Mouse (Mus musculus): Measurements from ENCODE around the gene Kif3c. TPM values are rescaled to one million over a fixed set of nuclear protein-coding genes. Genes with fewer than 3 reads are reported as not detected.
"Not testable (repeated sequence)": the region's sequence is repeated elsewhere in the genome, so short reads cannot be mapped to it uniquely, and the experiment has no call there.

The Kif3c gene
- polyA plus RNA-seq, 1 experiment from 2014 or later, result 64.2 TPM

DNA sequence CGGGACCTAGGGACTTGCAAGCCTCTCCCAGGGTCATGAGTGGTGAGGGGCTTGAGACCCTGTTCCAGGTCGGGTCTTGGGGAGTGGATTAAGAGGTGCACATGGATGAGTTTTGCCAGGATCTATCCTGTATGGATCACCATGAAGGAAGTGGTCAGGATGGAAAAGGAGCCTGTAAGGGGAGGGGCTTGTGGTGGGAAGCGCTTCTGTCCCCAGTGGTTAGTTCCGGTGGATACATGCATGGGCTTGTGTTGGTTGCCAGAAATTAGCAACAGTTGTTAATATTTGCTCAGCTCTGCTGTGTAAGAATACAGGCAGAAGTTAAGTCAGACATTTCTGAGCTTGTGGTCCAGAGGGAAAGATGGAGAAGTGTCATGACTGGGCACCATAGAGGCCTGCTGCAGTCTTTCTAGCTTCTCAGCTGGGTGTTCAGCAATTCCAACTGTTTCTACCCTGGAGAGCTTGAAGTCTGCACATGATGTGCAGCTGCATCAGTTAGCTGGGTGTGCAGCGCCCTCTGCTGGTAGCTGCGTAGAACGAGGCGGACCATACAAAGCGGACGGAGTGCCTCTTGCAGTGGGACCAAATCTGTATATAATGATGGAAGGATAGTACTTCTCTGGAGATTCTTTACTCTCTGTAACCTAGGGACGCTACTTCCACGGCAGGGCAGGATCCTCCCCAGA is 25.8 kb downstream of the Kif3c start:
- no peak overlapping the region for H3K4me3 ChIP-seq
- no peak overlapping the region for H3K9ac ChIP-seq
- peaks cover 86% of the 10 kb centered on the region for H3K36me3 ChIP-seq (ENCODE audit: poor library complexity, severe bottlenecking)
- no peak overlapping the region for H3K4me2 ChIP-seq
- 0 out of 2 replicates have a peak overlapping the region, but pooled peaks have one; percentile 3 for H3K27ac ChIP-seq
- H3K4me1 ChIP-seq, result peaks cover 6% of the 10 kb centered on the region
- peak; percentile 80 for ATAC-seq
- no peaks in the 10 kb centered on the region for H3K27me3 ChIP-seq
- H3K9me3 ChIP-seq (replicated peaks), result no peaks in the 10 kb centered on the region
- WGBS, result 33% methylated on average over 12 of the region's 12 CpGs

DNA sequence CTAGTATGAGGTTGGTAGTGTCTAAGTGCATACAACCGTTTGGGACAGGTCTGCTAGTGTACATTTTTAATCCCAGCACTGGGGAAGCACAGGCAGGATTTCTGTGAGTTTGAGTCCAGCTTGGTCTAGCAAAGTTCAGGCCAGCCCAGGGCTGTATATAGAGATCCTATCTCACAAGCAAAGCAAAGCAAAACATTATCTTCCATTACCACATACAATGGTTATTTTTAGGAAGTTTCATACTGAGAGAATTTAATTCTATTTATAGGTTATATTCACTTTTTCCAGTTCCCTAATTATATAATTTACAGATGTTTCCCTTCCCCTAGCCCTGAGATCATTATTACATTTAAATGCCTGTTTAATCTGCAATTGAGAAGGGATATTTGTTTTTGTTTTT is 26.3 kb downstream of the Kif3c start:
- ATAC-seq, result no peak
- Histone ChIP-seq H3K9ac (no peak overlapping the region), H3K36me3 (ENCODE audit: poor library complexity, severe bottlenecking) (peaks cover 86% of the 10 kb centered on the region), H3K27ac (no peak overlapping the region), H3K4me1 (peaks cover under 1% of the 10 kb centered on the region; the same call in 1 of the 2 replicates), H3K4me2 (no peak overlapping the region), H3K9me3 (replicated peaks) (no peaks in the 10 kb centered on the region), H3K27me3 (no peaks in the 10 kb centered on the region), H3K4me3 (no peak overlapping the region)
- WGBS, result 77% methylated on average over 1 of the region's 1 CpGs

DNA sequence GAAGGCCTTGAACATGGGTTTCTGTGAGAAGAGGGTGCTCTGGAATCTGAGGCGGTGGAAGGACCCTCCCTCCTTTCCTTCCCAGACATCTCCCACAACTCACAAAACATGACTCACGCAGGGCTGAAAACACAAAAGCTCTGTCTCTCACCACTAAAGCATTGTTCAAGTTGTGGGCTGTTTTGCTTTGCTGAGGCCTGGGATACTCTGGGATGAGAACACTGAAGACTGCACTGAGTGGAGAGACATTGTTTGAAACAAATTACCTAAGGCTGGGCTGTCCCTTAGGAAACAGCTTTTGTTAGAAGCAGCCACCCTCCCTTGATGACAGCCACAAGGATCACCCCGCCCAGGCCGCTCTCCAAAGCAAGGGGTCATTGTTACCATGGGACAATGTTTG is 28.2 kb downstream of the Kif3c start:
- no peaks in the 10 kb centered on the region for H3K27me3 ChIP-seq
- H3K9me3 ChIP-seq (replicated peaks), result no peaks in the 10 kb centered on the region
- 75% methylated on average over 4 of the region's 4 CpGs for WGBS
- H3K4me2 ChIP-seq, result no peak overlapping the region
- peaks cover 86% of the 10 kb centered on the region for H3K36me3 ChIP-seq (ENCODE audit: poor library complexity, severe bottlenecking)
- H3K4me3 ChIP-seq, result no peak overlapping the region
- no peaks in the 10 kb centered on the region for H3K4me1 ChIP-seq
- no peak for ATAC-seq
- no peak overlapping the region for H3K9ac ChIP-seq
- no peak overlapping the region for H3K27ac ChIP-seq

DNA sequence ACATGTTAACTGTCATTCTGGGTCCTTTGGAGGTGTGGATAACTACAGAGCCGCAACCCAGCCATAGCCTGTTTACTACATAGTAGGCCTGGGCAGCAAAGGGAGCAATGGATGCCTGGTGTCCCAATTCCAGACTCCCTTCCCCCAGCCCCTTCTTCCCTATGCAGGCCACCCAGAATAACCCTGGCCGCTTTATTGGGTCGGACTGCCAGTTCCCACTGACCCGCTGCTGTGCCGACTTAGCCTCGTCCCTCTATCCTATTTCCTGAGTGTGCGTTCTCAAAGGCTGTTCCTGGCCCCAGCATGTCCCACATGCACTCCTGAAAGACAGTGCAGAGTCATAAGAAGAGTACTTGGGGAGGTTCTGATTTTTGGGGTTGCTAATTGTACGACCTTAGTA is 32.0 kb downstream of the Kif3c start:
- Histone ChIP-seq H3K4me3 (no peak overlapping the region), H3K9me3 (replicated peaks) (no peaks in the 10 kb centered on the region), H3K36me3 (ENCODE audit: poor library complexity, severe bottlenecking) (peaks cover 90% of the 10 kb centered on the region), H3K27ac (no peak overlapping the region), H3K4me1 (no peaks in the 10 kb centered on the region), H3K27me3 (no peaks in the 10 kb centered on the region), H3K4me2 (no peak overlapping the region), H3K9ac (no peak overlapping the region)
- 88% methylated on average over 8 of the region's 8 CpGs for WGBS
- no peak for ATAC-seq

DNA sequence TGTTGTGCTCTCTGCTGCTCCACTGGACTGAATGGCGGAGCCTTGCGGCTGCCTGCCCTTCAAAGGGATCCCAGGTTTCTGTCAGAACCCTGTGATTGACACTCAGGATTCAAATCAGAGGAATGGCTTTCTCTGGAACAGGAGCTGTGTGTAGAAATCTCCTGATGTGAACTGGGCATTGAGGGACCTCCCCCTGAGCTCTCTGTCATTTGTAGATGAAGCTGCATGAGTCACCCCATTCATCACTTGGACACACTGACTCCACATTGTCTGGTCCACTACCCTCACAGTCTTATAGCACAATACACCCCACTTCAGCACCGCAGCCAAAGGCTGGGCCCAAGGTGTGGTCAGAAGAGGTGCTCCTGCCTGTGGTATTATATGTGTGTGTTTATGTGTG is 40.7 kb downstream of the Kif3c start:
- not testable (repeated sequence) for H3K4me2 ChIP-seq; H3K4me1 ChIP-seq; ATAC-seq; H3K27ac ChIP-seq; H3K4me3 ChIP-seq; H3K27me3 ChIP-seq; H3K9me3 ChIP-seq (replicated peaks); H3K9ac ChIP-seq
- WGBS, result 77% methylated on average over 3 of the region's 3 CpGs
- peaks cover 56% of the 10 kb centered on the region for H3K36me3 ChIP-seq (ENCODE audit: poor library complexity, severe bottlenecking)

DNA sequence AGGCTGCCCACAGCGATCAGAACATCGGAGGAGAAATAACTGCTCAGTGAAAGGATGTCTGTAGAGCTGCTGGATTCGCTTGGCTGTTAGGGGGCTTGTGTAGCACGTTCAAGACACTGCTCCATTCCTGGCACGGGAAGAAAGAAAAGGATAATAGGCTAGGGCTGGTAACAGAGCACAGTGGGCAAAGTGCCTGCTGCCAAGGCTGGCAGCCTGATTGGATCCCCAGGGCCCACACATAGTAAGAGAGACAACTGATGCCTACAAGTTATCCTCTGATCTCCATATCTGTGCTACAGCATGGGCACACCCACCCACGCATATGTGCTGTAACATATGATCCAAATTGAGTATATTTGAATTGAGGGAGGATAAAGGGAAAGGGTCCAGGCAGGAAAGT is 41.7 kb downstream of the Kif3c start:
- WGBS, result 77% methylated on average over 6 of the region's 6 CpGs
- Histone ChIP-seq H3K36me3 (ENCODE audit: poor library complexity, severe bottlenecking) (peaks cover 47% of the 10 kb centered on the region), H3K9ac (no peak overlapping the region), H3K4me1 (no peaks in the 10 kb centered on the region), H3K27me3 (no peaks in the 10 kb centered on the region), H3K27ac (no peak overlapping the region; the same call in 1 of the 2 replicates), H3K9me3 (replicated peaks) (no peaks in the 10 kb centered on the region), H3K4me3 (no peak overlapping the region), H3K4me2 (no peak overlapping the region)
- ATAC-seq, result peak; percentile 64

DNA sequence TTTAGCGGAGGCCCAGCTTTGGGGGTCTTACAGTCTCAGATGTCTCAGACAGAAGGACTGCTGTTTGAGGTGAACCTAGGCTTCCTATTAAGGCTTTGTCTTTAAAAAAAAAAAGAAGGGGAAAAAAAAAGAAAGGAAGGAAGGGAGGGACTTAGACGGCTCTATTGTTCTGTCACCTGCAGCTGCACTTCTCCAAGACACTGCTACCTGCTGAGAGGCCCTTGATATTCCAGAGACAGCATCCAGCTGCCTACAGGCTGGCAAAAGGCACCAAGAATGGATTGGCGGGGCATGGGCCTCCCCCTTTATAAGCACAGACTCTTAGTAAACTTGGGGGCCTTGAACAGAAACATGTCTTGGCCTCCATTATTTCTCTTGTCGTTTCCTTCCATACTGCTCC is 50.0 kb downstream of the Kif3c start:
- Histone ChIP-seq H3K4me2 (no peak overlapping the region), H3K9me3 (replicated peaks) (no peaks in the 10 kb centered on the region), H3K27me3 (no peaks in the 10 kb centered on the region), H3K4me1 (no peaks in the 10 kb centered on the region), H3K4me3 (no peak overlapping the region), H3K27ac (no peak overlapping the region), H3K9ac (no peak overlapping the region), H3K36me3 (ENCODE audit: poor library complexity, severe bottlenecking) (peaks cover 35% of the 10 kb centered on the region)
- no peak for ATAC-seq
- 87% methylated on average over 4 of the region's 4 CpGs for WGBS

DNA sequence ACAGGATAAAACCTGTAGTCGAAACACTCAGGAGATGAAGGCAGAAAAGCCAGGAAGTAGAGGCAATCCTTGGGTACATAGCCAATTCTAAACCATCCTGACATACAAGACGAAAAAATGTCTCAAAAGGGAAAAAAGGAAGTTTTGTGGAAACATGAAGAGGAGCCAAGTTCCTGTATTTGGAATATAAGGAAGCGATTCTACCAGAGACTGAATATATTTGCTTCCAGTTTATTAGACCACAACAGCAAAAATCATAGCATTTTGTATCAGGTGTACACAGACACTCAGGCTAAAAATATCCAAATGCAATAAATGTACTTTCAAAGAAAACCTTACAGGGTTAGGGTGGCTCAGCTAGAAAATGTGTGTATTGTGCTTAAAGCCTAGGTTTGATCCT is 53.8 kb downstream of the Kif3c start:
- H3K36me3 ChIP-seq (ENCODE audit: poor library complexity, severe bottlenecking), result peaks cover 52% of the 10 kb centered on the region
- ATAC-seq, result no peak
- no peaks in the 10 kb centered on the region for H3K9me3 ChIP-seq (replicated peaks)
- no peak overlapping the region for H3K4me2 ChIP-seq
- H3K27me3 ChIP-seq, result no peaks in the 10 kb centered on the region
- no peak overlapping the region for H3K4me3 ChIP-seq
- H3K27ac ChIP-seq, result no peak overlapping the region
- no peaks in the 10 kb centered on the region for H3K4me1 ChIP-seq
- H3K9ac ChIP-seq, result no peak overlapping the region
- 89% methylated on average over 3 of the region's 3 CpGs for WGBS

DNA sequence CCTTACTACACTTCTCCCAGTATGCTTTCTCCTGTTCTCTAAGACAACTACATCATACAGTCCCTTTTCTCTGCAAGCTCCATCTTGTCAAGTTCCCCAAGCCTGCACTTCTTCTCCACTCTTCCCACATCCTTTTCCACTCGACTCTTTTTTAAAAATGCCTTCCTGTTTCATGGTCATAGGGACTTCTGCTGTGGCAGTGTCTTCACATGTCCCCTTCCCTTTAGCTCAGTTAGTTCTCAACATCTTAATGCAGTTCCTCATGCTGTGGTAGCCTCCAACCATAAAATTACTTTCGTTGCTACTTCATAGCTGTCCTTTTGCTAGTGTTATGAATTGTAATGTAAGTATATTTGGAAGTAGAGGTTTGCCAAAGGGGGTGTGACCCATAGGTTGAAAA is 55.6 kb downstream of the Kif3c start:
- Histone ChIP-seq H3K9me3 (replicated peaks) (no peaks in the 10 kb centered on the region), H3K9ac (no peak overlapping the region), H3K27me3 (no peaks in the 10 kb centered on the region), H3K4me1 (peaks cover 16% of the 10 kb centered on the region), H3K4me3 (no peak overlapping the region), H3K36me3 (ENCODE audit: poor library complexity, severe bottlenecking) (peaks cover 43% of the 10 kb centered on the region), H3K27ac (no peak overlapping the region), H3K4me2 (no peak overlapping the region)
- no peak for ATAC-seq
- WGBS, result 88% methylated on average over 2 of the region's 2 CpGs

DNA sequence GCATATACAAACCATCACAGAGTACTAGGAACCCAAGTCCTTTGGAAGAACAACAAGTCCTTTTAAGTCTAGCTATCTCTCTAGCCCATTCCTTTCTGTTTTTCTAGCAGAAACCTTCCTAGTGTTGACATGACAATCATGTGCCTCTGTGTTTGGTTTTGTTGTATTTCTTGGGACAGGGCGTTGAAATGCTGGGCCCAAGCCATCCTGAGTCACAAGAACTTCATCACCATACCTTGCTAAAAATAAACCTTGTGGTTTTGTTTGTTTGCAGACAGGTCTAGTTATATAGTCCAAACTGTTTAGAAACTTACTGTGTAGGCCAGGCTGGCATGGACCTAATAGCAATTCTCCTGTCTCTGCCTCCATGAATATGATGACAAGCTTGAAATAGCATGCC is 57.9 kb downstream of the Kif3c start:
- Histone ChIP-seq H3K27me3 (no peaks in the 10 kb centered on the region), H3K4me1 (peaks cover 20% of the 10 kb centered on the region), H3K4me2 (no peak overlapping the region), H3K9me3 (replicated peaks) (no peaks in the 10 kb centered on the region), H3K36me3 (ENCODE audit: poor library complexity, severe bottlenecking) (peaks cover 24% of the 10 kb centered on the region), H3K4me3 (no peak overlapping the region), H3K27ac (no peak overlapping the region), H3K9ac (no peak overlapping the region)
- ATAC-seq, result no peak
- 95% methylated on average over 1 of the region's 1 CpGs for WGBS

DNA sequence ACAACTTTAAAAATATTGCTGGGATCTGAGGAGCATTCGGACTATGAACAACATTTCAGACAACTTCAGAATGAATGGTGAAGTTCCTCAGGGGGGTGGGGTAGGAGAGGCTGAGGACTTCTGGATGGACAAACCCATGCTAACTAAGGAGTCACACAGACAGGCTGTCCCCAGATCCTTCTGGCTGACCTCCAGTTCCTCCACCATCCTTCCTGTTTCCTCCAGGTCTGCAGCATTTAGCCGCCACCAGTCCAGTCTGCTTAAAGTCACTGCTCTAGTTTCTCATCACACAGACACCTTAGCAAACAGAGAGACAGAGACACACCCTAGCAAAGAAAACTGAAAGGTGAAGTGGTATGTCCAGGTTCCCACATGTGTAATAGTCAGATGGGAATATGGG is 59.2 kb downstream of the Kif3c start:
- H3K4me2 ChIP-seq, result no peak overlapping the region
- H3K4me1 ChIP-seq, result peaks cover 20% of the 10 kb centered on the region
- H3K36me3 ChIP-seq (ENCODE audit: poor library complexity, severe bottlenecking), result peaks cover 17% of the 10 kb centered on the region
- no peaks in the 10 kb centered on the region for H3K9me3 ChIP-seq (replicated peaks)
- no peak for ATAC-seq
- no peak overlapping the region for H3K27ac ChIP-seq
- H3K4me3 ChIP-seq, result no peak overlapping the region
- no peak overlapping the region for H3K9ac ChIP-seq
- WGBS, result 89% methylated on average over 2 of the region's 2 CpGs
- H3K27me3 ChIP-seq, result no peaks in the 10 kb centered on the region

DNA sequence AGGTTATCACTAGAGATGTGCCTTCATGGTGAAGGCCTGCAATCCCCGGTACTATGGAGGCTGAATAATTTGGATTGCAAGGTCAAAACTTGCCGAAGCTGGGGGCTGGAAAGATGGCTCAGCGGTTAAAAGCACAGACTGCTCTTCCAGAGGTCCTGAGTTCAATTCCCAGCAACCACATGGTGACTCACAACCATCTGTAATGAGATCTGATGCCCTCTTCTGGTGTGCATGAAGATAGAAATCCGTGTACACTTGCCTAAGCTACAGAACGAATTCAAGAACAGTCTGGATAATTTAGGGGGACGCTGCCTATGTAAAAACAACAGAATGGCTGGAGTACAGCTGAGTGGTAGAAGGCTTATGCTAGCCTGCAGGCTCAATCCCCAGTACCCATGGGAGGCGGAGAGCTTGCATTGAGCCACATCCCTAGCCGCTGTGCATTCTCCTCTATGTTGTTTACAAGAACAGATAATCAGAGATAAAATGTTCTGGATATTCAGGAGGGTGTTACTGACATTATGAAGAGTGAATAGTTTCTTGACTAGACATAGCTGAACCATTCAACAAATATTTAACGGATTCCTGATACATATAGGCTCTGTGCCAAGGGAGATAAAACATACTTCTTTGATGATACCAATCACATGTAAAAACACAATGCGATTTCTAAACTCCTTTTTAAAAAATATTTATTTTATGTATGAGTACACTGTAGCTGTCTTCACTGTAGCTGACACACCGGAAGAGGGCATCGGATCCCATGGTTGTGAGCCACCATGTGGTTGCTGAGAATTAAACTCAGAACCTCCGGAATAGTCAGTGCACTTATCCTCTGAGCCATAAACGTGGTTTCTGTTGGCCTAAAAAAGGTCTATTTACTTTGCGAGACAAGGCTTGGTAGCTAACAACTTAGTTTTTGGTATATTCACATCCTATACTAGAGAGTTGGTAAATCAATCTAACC is 60.7 kb downstream of the Kif3c start:
- Histone ChIP-seq H3K27ac (peak overlapping the region; percentile 80), H3K36me3 (ENCODE audit: poor library complexity, severe bottlenecking) (peaks cover 15% of the 10 kb centered on the region), H3K4me1 (peaks cover 20% of the 10 kb centered on the region), H3K4me3 (peak overlapping the region; percentile 93), H3K4me2 (peak overlapping the region; percentile 64), H3K9me3 (replicated peaks) (no peaks in the 10 kb centered on the region), H3K9ac (peak overlapping the region; percentile 58), H3K27me3 (no peaks in the 10 kb centered on the region)
- 45% methylated on average over 15 of the region's 15 CpGs for WGBS
- peak; percentile 52 for ATAC-seq
